Mouse (Mus musculus): ENCODE results near the gene Lcn11.
"Not testable (repeated sequence)": the region's sequence is repeated elsewhere in the genome, so short reads cannot be mapped to it uniquely, and the experiment has no call there.

Gene Lcn11

DNA sequence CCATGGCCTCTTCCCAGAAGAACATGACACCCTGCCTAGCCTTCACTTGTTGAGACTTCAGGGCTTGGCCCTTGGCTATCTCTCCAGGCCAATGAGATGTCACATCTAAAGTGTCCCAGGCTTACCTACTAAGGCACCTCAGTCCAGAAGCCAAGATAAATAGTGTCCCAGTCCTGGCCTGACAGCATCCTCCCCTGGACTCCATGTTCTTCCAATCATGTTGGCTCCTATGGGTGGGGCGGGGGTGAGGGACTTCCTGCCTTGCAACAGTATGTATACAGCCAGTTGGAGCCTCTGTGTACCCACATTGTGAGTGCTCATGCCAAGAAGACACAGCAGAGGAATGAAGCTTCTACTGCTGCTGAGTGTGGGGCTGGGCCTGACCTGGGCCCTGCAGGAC lies at the start of gene Lcn11:
Gene Lcn11, plus strand, starts transcription at position 301 of the 400 bp plus-strand sequence.
- DNase-seq (ENCODE audit: low spot score in 2 of 2): no peak

- no peak for DNase-seq (ENCODE audit: low spot score in 2 of 2)
Measured at GRCm38 (mm10) chr2:25733199-25733930, 43.5 kb upstream of the Lcn11 start.

DNA sequence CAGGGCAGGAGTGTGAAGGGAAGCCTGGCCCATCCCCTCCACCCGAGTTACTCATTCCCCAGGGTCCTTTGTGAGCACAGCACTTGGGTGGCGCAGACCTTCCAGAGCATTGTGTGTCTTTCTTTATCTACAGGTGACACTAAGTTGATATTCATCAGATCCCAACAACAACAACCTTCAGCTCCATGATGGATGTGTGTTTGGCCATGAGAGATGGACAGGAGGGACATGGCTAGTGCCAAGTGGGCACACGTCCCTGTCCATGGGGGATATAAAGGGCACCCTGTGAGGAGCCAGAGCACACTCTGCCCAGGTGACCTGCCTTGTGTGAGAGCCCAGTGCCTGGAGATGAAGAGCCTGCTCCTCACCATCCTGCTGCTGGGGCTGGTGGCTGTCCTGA lies 40.1 kb upstream of the Lcn11 start, which contains the start of gene Obp2b:
Gene Obp2b, plus strand, starts transcription at position 301 of the 400 bp plus-strand sequence.
- DNase-seq (ENCODE audit: low spot score in 2 of 2): not testable (repeated sequence)

- no peak for DNase-seq (ENCODE audit: low spot score in 2 of 2)
Measured at GRCm38 (mm10) chr2:25741671-25742070, 35.1 kb upstream of the Lcn11 start.

DNA sequence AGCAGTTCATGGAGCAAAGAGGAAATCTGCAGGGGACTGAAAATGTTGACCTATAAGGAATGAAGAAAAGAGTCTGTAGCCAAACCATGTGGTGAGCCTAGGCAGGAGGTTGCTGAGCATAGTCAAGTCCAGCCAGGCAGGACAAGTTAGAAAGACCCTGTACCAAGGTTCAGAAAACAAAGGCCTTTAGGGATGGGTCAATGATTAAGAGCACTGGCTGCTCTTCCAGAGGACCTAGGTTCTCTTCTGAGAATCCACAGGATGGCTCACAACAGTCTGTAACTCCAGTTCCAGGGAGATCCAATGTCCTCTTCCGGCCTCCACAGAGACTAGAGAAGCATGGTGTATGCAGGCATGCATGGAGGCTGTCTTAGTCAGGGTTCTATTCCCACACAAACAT lies 22.6 kb upstream of the Lcn11 start:
- no peak for DNase-seq (ENCODE audit: low spot score in 2 of 2)

DNA sequence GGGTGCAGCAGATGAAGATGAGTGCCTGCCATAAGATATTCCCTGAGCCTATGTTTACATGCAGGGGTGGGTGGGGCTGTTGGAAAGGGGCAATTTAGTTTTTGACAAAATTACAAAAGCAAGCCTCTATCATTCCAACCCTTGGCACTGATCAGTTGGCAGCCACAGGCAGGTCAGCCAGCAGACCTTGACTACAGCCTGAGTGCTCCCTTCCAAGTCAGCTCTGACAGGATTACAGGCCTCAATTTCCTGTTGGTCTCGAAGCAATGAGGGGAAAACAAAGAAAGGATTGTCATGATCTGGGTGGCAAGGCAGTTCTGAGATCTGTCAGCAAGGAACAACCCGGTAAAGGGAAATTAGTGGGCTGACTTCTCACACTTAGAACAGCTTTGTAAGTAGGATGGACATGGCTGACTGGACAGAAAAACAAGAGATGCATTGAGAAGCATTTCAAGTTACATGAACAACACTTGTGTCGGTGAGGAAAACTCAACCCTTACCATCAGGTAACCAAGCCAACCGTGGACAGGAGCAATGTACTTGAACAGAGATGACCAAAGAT lies 18.7 kb upstream of the Lcn11 start:
- DNase-seq (ENCODE audit: low spot score in 2 of 2): no peak

GRCm38 (mm10) chr2:25765269-25765668 lies 11.5 kb upstream of the Lcn11 start, which contains the start of gene Lcn3:
Gene Lcn3 (plus strand): TSS chr2:25765569.
- no peak for DNase-seq (ENCODE audit: low spot score in 2 of 2)

GRCm38 (mm10) chr2:25767764-25768163 lies 9.1 kb upstream of the Lcn11 start:
- no peak for DNase-seq (ENCODE audit: low spot score in 2 of 2)

DNA sequence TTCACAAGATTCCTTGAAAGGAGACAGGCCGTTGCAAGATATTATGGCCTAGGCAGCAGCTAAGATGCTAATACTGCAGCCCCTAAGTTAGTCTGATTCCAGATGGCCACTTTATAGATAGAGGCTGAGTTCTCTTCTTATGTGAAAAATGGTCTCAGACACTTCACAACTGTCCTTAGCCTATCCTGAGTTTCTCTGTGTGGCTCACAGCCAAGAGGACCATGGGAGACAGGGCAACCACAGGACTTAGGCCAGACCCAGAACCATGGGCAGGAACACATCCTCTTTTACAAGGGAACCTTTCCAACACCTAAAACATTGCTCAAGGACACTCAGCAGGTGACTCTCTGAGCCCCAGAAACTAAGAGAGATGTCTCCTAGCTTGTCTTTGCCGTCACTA lies 3.3 kb upstream of the Lcn11 start:
- no peak for DNase-seq (ENCODE audit: low spot score in 2 of 2)

- DNase-seq (ENCODE audit: low spot score in 2 of 2): no peak
Measured at GRCm38 (mm10) chr2:25774640-25775039, 2.2 kb upstream of the Lcn11 start.

GRCm38 (mm10) chr2:25775991-25776390 lies 826 bp upstream of the Lcn11 start:
- DNase-seq (ENCODE audit: low spot score in 2 of 2): no peak

GRCm38 (mm10) chr2:25779076-25779475 lies 2.3 kb downstream of the Lcn11 start:
- DNase-seq (ENCODE audit: low spot score in 2 of 2): no peak

DNA sequence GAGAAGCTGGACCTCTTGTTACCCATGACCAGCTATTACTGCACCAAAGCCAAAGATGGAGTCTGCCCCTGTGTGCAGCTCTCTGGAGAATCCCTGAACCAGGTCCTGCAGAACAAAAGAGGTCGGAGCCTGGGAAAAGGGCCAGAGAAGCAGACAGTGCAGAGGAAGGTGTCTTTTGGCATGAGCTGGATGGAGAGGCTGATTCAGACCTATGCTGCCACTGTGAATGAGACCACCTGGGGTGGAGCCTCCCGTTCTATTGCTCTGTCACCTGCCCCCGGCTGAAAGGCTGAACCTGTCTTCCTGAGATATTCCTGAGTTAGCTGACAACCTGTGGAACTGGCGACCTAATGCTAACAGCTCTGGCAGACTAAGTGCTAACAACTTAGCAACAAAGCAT lies 4.1 kb downstream of the Lcn11 start:
- no peak for DNase-seq (ENCODE audit: low spot score in 2 of 2)

- DNase-seq (ENCODE audit: low spot score in 2 of 2): no peak
Measured at GRCm38 (mm10) chr2:25781957-25782356, 5.1 kb downstream of the Lcn11 start, which contains the start of gene Gm13539. Gene Gm13539 (plus strand): TSS chr2:25782257.

- no peak for DNase-seq (ENCODE audit: low spot score in 2 of 2)
Measured at GRCm38 (mm10) chr2:25785573-25786322, 8.9 kb downstream of the Lcn11 start.

DNA sequence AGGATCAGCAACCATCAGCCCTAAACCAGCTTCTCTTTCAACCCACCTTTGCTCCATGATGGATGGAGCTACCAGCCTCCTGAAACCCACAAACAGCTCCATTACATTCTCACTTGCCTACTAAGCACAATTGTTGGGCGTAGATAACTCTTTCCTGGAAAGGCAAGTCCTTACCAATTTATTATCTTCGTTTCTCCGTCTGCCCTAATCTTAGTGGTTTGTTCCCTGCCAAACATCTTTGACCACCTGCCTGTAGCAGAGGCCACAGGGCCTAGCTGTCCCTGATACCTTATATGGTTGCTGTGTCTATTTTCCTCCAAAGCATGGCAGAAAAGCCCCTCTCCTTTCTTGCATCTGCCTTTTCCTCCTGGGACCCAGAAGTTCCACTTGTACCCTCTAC lies 12.3 kb downstream of the Lcn11 start:
- DNase-seq (ENCODE audit: low spot score in 2 of 2): no peak

DNA sequence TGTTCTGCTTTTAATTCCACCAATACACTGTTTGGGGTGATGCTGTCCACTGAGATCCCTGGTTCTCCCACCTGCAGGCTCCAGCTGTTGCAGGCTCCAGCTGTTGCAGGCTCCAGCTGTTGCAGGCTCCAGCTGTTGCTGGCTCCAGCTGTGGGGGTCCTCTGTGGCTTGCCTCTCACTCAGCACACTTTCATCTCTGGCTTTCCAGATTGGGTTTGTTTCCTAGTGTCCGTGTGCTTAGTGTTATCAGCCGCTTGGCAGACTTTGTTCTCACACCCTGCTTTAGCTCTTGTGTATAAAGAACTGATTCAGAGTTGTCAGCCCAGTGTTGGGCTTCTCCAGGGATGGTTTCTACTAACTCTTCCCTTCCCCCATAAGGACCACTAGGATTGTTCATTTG lies 20.8 kb downstream of the Lcn11 start:
- no peak for DNase-seq (ENCODE audit: low spot score in 2 of 2)

- no peak for DNase-seq (ENCODE audit: low spot score in 2 of 2)
Measured at GRCm38 (mm10) chr2:25798065-25798464, 21.2 kb downstream of the Lcn11 start.

DNA sequence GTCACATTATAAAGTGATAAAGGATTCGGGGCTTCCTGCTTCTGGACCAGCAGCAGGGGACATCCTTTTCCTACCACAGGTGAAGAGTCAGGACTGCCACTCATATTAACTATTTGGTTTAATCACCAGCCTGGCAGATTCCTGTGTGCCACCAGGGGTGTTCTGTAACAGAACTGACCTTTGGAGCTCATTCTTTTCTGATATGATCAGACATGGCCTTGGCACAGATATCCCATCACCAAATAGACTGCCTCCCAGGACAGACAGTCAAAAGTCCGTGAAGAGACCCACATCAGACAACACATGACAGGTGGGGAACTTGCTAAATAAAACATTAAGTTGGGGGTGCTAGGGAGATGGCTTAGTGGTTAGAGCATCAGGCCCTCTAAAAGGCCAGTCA lies 34.9 kb downstream of the Lcn11 start:
- no peak for DNase-seq (ENCODE audit: low spot score in 2 of 2)

DNA sequence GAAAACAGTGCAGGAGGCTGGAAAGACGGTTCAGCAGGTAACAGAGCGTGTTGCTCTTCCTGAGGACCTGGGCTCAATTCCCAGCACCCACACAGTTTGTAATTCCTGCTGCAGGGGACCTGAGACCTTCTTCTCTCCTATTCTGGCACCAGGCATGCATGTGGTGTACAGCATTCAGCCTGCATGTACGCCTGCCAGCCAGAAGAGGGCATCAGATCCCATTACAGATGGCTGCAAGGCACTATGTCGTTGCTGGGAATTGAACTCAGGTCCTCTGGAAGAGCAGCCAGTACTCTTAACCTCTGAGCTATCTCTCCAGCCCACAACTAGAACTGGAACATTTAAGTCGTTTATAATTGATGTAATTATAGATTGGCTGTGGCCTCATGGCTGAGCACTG lies 36.5 kb downstream of the Lcn11 start:
- no peak for DNase-seq (ENCODE audit: low spot score in 2 of 2)

DNA sequence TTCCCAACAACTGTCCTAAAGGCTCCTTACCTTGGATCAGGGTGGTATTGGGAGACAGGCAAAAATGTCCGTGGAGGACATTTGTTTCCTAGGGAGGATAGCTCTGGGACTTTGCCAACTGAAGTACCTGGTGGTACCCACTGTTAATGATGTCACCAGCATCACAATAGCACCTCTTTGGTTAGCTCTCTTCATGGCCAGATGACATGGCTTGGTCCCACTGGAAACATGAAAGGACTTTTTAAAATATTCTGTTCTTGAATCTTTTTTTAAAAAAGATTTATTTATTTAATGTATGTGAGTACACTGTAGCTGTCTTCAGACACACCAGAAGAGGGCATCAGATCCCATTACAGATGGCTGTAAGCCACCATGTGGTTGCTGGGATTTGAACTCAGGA lies 38.9 kb downstream of the Lcn11 start, which contains the start of gene Glt6d1:
Gene Glt6d1, minus strand, starts transcription at position 101 of the 400 bp plus-strand sequence.
- DNase-seq (ENCODE audit: low spot score in 2 of 2): not testable (repeated sequence)

DNA sequence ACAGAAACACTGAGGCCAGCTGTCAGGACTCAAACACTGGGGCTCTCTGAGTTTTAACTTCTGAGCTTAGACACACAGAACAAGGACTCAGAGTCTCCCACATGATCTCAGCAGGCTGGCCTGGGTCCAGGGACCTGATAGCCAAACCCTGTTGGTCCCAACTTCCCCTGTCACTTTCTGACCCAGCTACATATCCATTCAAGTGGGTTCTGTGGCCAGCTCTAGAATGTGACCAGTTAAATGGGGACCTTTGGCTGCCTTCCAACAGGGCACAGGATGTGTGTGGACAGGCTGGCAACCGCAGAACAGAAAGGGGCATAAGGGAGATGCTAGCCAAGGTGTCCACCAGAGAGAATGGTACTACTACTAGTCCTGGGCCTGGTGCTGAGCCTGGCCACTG lies 46.0 kb downstream of the Lcn11 start, which contains the start of gene Lcn9:
Gene Lcn9, plus strand, starts transcription at position 348 of the 400 bp plus-strand sequence.
- no peak for DNase-seq (ENCODE audit: low spot score in 2 of 2)

Measured in frontal cortex, postnatal 25 days (tissue).